Mouse (Mus musculus): Measurements from ENCODE around the gene Psmg1. TPM values are rescaled to one million over a fixed set of nuclear protein-coding genes. Genes with fewer than 3 reads are reported as not detected.

Gene Psmg1
- polyA plus RNA-seq, 1 experiment, result 61.0 TPM

GRCm38 (mm10) chr16:95956618-95957017 is 34.1 kb downstream of the Psmg1 start:
- no peaks in the 10 kb centered on the region for H3K79me3 ChIP-seq (ENCODE audit: low read depth)
- H3K79me2 ChIP-seq (ENCODE audit: control insufficient read depth, insufficient read depth), result no peaks in the 10 kb centered on the region
- TF ChIP-seq MAX (IDR thresholded peaks at IDR 0.05) (no peak), MYOG (IDR thresholded peaks at IDR 0.05; ENCODE audit: control insufficient read depth, extremely low read depth, insufficient read length) (no peak), USF1 (IDR thresholded peaks at IDR 0.05; ENCODE audit: low read depth) (no peak), CEBPB (IDR thresholded peaks at IDR 0.05; ENCODE audit: low read depth) (no peak)
- H3K36me3 ChIP-seq (ENCODE audit: control insufficient read depth, insufficient read depth), result no peaks in the 10 kb centered on the region
- H3K27me3 ChIP-seq (ENCODE audit: control insufficient read depth, insufficient read depth, insufficient read length), result no peaks in the 10 kb centered on the region
- no peak overlapping the region for H3ac ChIP-seq (ENCODE audit: control insufficient read depth, insufficient read length, low read depth)
- no peak overlapping the region for H3K4me3 ChIP-seq (ENCODE audit: insufficient read depth, poor library complexity, severe bottlenecking)

DNA sequence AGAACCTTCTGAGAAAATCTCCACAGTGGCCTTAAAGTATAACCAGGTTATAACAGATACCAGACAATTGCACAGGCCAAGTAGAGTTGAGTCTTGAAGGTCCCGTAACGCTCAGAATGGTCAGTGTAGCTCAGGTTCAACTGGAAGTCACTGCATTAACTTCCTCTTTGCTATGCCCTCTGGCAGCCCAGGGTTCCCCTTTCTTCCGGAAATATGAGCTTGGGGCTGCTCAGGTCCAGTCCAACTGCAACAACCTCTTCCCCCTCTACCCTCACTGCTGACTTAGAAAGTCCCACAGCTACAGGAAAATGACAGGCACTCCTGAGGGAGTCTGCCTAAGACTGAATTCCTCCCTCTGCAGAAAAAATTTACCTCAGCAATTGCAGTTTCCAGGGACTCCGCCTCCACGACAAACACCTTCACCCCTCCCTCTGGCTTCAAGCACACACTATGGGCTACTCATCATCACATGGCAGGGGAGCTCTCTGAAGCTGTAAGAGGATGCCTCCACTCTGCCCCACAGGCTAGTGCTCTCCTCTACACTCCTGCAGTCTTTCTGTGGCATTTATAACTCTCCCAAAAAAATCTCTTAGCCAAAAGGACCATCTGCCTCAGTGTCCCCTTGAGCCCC is 34.9 kb downstream of the Psmg1 start:
- no peak for TF ChIP-seq FOSL1 (IDR thresholded peaks at IDR 0.05; ENCODE audit: insufficient read depth, low read length, poor library complexity, severe bottlenecking)
- TF ChIP-seq MYOG (IDR thresholded peaks at IDR 0.05; ENCODE audit: control insufficient read depth, extremely low read depth, insufficient read length), result no peak
- TF ChIP-seq MAX (IDR thresholded peaks at IDR 0.05), result no peak
- no peak for TF ChIP-seq CEBPB (IDR thresholded peaks at IDR 0.05; ENCODE audit: low read depth)
- TF ChIP-seq MYOD1 (IDR thresholded peaks at IDR 0.05; ENCODE audit: control insufficient read depth, insufficient read length, low read depth), result no peak
- no peak for TF ChIP-seq CTCF (IDR thresholded peaks at IDR 0.05; ENCODE audit: control insufficient read depth, insufficient read depth, insufficient read length)
- no peak for TF ChIP-seq USF1 (IDR thresholded peaks at IDR 0.05; ENCODE audit: low read depth)
- Histone ChIP-seq H3ac (ENCODE audit: control insufficient read depth, insufficient read length, low read depth) (no peak overlapping the region), H3K79me3 (ENCODE audit: low read depth) (no peaks in the 10 kb centered on the region), H3K27me3 (ENCODE audit: control insufficient read depth, insufficient read depth, insufficient read length) (no peaks in the 10 kb centered on the region), H3K36me3 (ENCODE audit: control insufficient read depth, insufficient read depth) (no peaks in the 10 kb centered on the region), H3K79me2 (ENCODE audit: control insufficient read depth, insufficient read depth) (no peaks in the 10 kb centered on the region), H3K4me3 (ENCODE audit: insufficient read depth, poor library complexity, severe bottlenecking) (no peak overlapping the region)

DNA sequence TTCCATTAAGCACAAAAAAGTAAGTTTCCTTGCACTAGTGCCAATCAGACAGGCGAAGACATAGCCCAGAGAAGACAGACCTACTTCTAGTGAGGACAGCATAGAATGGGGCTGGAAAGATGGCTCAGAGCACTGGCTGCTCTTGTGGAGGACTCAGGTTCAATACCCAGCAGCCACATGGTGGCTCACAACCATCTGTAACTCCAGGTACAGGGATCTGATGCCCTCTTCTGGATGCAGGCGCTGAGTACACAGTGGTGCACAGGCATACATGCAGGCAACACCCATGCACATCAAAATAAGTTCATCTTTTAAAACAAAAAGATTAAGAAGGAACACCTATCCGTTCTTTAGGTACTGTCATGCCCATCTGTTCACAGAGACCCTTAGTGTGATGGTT is 36.4 kb downstream of the Psmg1 start:
- no peaks in the 10 kb centered on the region for H3K27me3 ChIP-seq (ENCODE audit: control insufficient read depth, insufficient read depth, insufficient read length)
- H3ac ChIP-seq (ENCODE audit: control insufficient read depth, insufficient read length, low read depth), result no peak overlapping the region
- H3K36me3 ChIP-seq (ENCODE audit: control insufficient read depth, insufficient read depth), result no peaks in the 10 kb centered on the region
- no peaks in the 10 kb centered on the region for H3K79me3 ChIP-seq (ENCODE audit: low read depth)
- H3K79me2 ChIP-seq (ENCODE audit: control insufficient read depth, insufficient read depth), result no peaks in the 10 kb centered on the region
- H3K4me3 ChIP-seq (ENCODE audit: insufficient read depth, poor library complexity, severe bottlenecking), result no peak overlapping the region
- no peak for TF ChIP-seq USF1 (IDR thresholded peaks at IDR 0.05; ENCODE audit: low read depth)
- TF ChIP-seq FOSL1 (IDR thresholded peaks at IDR 0.05; ENCODE audit: insufficient read depth, low read length, poor library complexity, severe bottlenecking), result no peak
- no peak for TF ChIP-seq MAX (IDR thresholded peaks at IDR 0.05)
- TF ChIP-seq CTCF (IDR thresholded peaks at IDR 0.05; ENCODE audit: control insufficient read depth, insufficient read depth, insufficient read length), result no peak
- TF ChIP-seq MYOD1 (IDR thresholded peaks at IDR 0.05; ENCODE audit: control insufficient read depth, insufficient read length, low read depth), result no peak
- TF ChIP-seq CEBPB (IDR thresholded peaks at IDR 0.05; ENCODE audit: low read depth), result no peak

DNA sequence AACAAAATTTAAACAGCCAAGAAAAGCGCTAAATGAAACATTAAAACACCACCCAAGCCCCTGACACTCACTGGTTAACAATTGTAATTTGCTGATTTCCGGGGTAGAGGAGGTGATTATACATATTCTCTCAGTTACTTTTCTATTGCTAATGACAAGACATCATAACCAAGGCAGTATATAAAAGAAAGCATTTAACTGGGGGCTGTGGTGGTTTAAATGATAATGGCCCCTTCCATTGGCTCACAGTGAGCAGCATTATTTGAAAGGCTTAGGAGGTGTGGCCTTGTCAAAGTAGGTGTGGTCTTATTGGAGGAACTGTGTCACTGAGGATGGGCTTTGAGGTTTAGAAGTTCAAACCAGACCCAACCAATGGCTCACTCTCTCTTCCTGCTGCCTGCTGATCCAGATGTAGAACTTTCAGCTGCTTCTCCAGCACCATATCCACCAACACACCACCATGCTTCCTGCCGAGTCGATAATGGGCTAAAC is 37.6 kb downstream of the Psmg1 start:
- TF ChIP-seq FOSL1 (IDR thresholded peaks at IDR 0.05; ENCODE audit: insufficient read depth, low read length, poor library complexity, severe bottlenecking) (no peak), USF1 (IDR thresholded peaks at IDR 0.05; ENCODE audit: low read depth) (no peak), MYOG (IDR thresholded peaks at IDR 0.05; ENCODE audit: control insufficient read depth, extremely low read depth, insufficient read length) (no peak)
- H3K79me3 ChIP-seq (ENCODE audit: low read depth), result no peaks in the 10 kb centered on the region
- no peaks in the 10 kb centered on the region for H3K27me3 ChIP-seq (ENCODE audit: control insufficient read depth, insufficient read depth, insufficient read length)
- no peaks in the 10 kb centered on the region for H3K36me3 ChIP-seq (ENCODE audit: control insufficient read depth, insufficient read depth)
- H3ac ChIP-seq (ENCODE audit: control insufficient read depth, insufficient read length, low read depth), result no peak overlapping the region
- H3K4me3 ChIP-seq (ENCODE audit: insufficient read depth, poor library complexity, severe bottlenecking), result no peak overlapping the region
- H3K79me2 ChIP-seq (ENCODE audit: control insufficient read depth, insufficient read depth), result no peaks in the 10 kb centered on the region

DNA sequence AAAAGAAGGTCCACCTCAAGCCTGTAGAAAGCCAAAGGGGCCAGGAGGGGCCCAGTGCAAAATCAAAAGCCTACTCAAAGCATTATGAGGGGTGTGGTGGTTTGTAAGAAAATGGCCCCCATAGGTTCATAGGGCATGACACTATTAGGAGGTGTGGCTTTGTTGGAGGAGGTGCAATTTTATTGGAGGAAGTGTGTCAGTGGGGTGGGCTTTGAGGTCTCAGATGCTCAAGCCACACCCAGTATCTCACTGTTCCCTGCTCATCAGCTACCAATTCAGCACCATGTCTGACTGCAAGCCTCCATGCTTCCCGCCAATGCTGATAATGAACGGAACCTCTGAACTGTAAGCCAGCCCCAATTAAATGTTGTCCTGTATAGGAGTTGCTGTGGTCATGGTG is 39.3 kb downstream of the Psmg1 start:
- no peak overlapping the region for H3K4me3 ChIP-seq (ENCODE audit: insufficient read depth, poor library complexity, severe bottlenecking)
- H3K79me2 ChIP-seq (ENCODE audit: control insufficient read depth, insufficient read depth), result no peaks in the 10 kb centered on the region
- no peak overlapping the region for H3ac ChIP-seq (ENCODE audit: control insufficient read depth, insufficient read length, low read depth)
- H3K27me3 ChIP-seq (ENCODE audit: control insufficient read depth, insufficient read depth, insufficient read length), result no peaks in the 10 kb centered on the region
- TF ChIP-seq MAX (IDR thresholded peaks at IDR 0.05) (no peak), MYOG (IDR thresholded peaks at IDR 0.05; ENCODE audit: control insufficient read depth, extremely low read depth, insufficient read length) (no peak), MYOD1 (IDR thresholded peaks at IDR 0.05; ENCODE audit: control insufficient read depth, insufficient read length, low read depth) (no peak), CTCF (IDR thresholded peaks at IDR 0.05; ENCODE audit: control insufficient read depth, insufficient read depth, insufficient read length) (no peak), CEBPB (IDR thresholded peaks at IDR 0.05; ENCODE audit: low read depth) (no peak), FOSL1 (IDR thresholded peaks at IDR 0.05; ENCODE audit: insufficient read depth, low read length, poor library complexity, severe bottlenecking) (no peak), USF1 (IDR thresholded peaks at IDR 0.05; ENCODE audit: low read depth) (no peak)
- H3K36me3 ChIP-seq (ENCODE audit: control insufficient read depth, insufficient read depth), result no peaks in the 10 kb centered on the region
- no peaks in the 10 kb centered on the region for H3K79me3 ChIP-seq (ENCODE audit: low read depth)

Measured in C2C12 (cell line).